Mouse (Mus musculus) lung, embryonic 16.5 days (tissue): ENCODE measurements around the gene Cacna2d3. TPM values are rescaled to one million over a fixed set of nuclear protein-coding genes. Genes with fewer than 3 reads are reported as not detected.

ENCODE experiments used
- ATAC-seq: fragments of 200-750 bp; cut with Nextera tagmentation; 2 replicates; pipeline ENCODE4 v1.8.0; 2017; ENCODE audit warnings: low read depth, mild to moderate bottlenecking, moderate library complexity
- H3K27ac ChIP-seq: fragments of 300-500 bp; sonication (generic); 2 replicates; pipeline ENCODE4 v1.5.1; 2014; ENCODE audit warnings: mild to moderate bottlenecking, control low read depth, low read length
- H3K27me3 ChIP-seq: fragments of 300-500 bp; sonication (generic); 2 replicates; pipeline ENCODE4 v1.6.1; 2014; ENCODE audit warnings: low read depth, low read length, mixed read lengths; ENCODE audit not compliant: control insufficient read depth, insufficient read depth
- H3K36me3 ChIP-seq: fragments of 300-500 bp; sonication (generic); 2 replicates; pipeline ENCODE4 v1.6.1; 2014; ENCODE audit warnings: low read length; ENCODE audit not compliant: control insufficient read depth, insufficient read depth
- H3K4me1 ChIP-seq: fragments of 300-500 bp; sonication (generic); replicated peaks from 2 replicates; pipeline ENCODE4 v1.6.1; 2014; ENCODE audit warnings: low read length, mixed read lengths; ENCODE audit not compliant: control insufficient read depth, insufficient read depth
- H3K4me2 ChIP-seq: fragments of 300-500 bp; sonication (generic); 2 replicates; pipeline ENCODE4 v1.6.1; 2014; ENCODE audit warnings: low read depth, low read length, control low read depth
- H3K4me3 ChIP-seq: fragments of 300-500 bp; sonication (generic); 2 replicates; pipeline ENCODE4 v1.5.1; 2014; ENCODE audit warnings: mild to moderate bottlenecking, low read length, control low read depth
- H3K9ac ChIP-seq: fragments of 300-500 bp; sonication (generic); 2 replicates; pipeline ENCODE4 v1.6.1; 2014; ENCODE audit warnings: low read length, control low read depth
- H3K9me3 ChIP-seq: fragments of 300-500 bp; sonication (generic); 2 replicates; pipeline ENCODE4 v1.6.1; 2016; ENCODE audit warnings: low read length; ENCODE audit not compliant: control insufficient read depth
- WGBS: fragments of 180-500 bp; shearing (Covaris S2); extraction: QIAGEN DNeasy Blood & Tissue Kit; methylation state at CpG from one replicate; pipeline ENCODE4 v1.1.7; 2014; 5-methylcytosine and 5-hydroxymethylcytosine counted together
- polyA plus RNA-seq: library from polyadenylated mRNA; unstranded; fragments of >200 nt; fragmentation: Nextera tagmentation; extraction: Ambion mirVana; gene quantifications from 2 replicates; pipeline ENCODE4 v1.2.1, GENCODE M21; 2015

The Cacna2d3 gene
- polyA plus RNA-seq, 1 experiment from 2014 or later: 0.98 TPM

DNA sequence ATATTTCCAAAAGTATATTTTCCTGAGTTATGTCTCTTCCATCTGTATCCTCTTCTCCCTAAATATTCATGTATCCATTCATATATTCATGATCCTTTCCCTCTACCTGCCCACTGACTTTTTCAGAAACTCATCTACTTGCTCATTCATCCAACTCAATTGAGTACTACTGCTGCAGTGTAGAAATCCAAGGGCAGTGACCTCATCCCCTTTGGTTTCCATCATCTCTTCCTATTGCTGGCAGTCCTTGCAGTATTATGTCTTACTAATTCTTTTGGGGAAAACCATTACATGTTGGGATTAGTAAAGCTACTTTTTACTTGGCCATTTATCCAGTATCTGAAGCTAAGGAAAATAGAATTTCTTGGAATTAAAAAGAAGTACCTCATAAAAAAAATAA is 447.8 kb downstream of the Cacna2d3 start:
- ATAC-seq: no peak
- Histone ChIP-seq H3K27me3 (no peaks in the 10 kb centered on the region), H3K36me3 (no peaks in the 10 kb centered on the region), H3K4me2 (no peak overlapping the region), H3K27ac (no peak overlapping the region), H3K4me1 (no peaks in the 10 kb centered on the region), H3K9ac (no peak overlapping the region), H3K4me3 (no peak overlapping the region), H3K9me3 (no peaks in the 10 kb centered on the region)

DNA sequence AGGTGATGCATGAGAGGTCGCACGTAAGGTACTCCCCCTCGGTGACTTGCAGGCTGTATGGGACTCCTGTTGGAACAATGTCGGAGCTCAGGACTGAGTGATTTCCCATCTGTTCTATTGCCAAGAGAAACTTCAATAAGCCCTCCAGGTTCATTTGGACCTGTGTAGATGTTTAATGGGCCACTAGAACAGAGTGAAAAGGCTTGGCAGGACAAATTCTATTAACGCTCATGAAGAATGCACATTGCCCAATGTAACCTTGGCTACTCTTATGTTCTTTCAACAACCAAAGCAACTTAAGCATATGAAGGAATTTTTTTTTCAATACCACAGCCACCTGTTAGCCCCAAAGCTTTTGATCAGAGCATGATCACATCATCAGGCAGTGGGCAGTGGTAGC is 451.1 kb downstream of the Cacna2d3 start:
- H3K27me3 ChIP-seq: no peaks in the 10 kb centered on the region
- ATAC-seq: no peak
- 91% methylated on average over 5 of the region's 5 CpGs for WGBS

DNA sequence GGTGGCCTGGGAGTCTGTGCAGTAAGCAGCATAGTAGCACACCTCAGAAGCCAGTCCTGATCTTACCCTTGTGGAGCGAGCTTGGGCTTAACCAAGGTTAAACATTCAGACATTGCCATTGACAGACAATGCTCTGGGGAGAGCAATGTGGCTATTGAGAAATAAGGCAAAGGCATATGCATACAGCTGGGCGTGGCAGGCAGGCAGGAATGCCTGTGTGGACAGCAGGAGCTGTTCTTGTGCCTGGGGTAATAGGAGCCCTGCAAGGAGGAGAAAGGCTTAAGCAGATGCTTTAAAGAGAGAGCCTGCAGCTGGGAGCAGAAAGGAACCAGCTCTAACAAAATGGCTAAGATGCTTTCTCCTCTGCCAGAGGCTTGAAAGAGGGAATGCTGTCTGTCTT is 451.8 kb downstream of the Cacna2d3 start:
- H3K27me3 ChIP-seq: no peaks in the 10 kb centered on the region
- H3K9ac ChIP-seq: no peak overlapping the region
- WGBS: 58% methylated on average over 2 of the region's 2 CpGs
- H3K27ac ChIP-seq: no peak overlapping the region
- no peak for ATAC-seq
- H3K4me3 ChIP-seq: no peak overlapping the region
- H3K36me3 ChIP-seq: no peaks in the 10 kb centered on the region
- no peaks in the 10 kb centered on the region for H3K9me3 ChIP-seq
- no peak overlapping the region for H3K4me2 ChIP-seq
- 0 out of 2 replicates have a peak, but pooled peaks cover 2% of the 10 kb centered on the region for H3K4me1 ChIP-seq

More for the DNA sequence above, 451.1 kb downstream of the Cacna2d3 start:
- no peak overlapping the region for H3K27ac ChIP-seq
- no peak overlapping the region for H3K4me3 ChIP-seq
- no peaks in the 10 kb centered on the region for H3K36me3 ChIP-seq
- H3K4me1 ChIP-seq: 0 out of 2 replicates have a peak, but pooled peaks cover 2% of the 10 kb centered on the region
- no peaks in the 10 kb centered on the region for H3K9me3 ChIP-seq
- no peak overlapping the region for H3K4me2 ChIP-seq
- H3K9ac ChIP-seq: no peak overlapping the region

DNA sequence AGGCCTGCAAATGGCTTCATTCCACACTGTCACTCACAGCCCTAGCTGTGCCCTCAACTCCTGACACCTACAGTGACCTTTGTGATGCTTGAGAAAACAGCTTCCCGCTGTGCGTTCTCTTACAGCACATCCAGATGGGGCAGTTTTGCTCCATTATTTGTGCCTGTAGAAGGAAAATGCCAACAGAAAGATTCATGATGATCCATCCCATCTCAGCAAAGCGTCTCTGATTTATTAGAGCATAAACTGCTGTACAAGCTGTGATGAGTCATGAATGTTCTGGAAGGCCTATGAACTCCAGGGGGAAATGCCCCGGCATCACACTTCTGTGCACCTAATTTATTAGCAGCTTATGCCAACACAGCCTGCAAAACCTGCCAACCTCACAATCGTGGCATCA is 453.1 kb downstream of the Cacna2d3 start:
- ATAC-seq: no peak

DNA sequence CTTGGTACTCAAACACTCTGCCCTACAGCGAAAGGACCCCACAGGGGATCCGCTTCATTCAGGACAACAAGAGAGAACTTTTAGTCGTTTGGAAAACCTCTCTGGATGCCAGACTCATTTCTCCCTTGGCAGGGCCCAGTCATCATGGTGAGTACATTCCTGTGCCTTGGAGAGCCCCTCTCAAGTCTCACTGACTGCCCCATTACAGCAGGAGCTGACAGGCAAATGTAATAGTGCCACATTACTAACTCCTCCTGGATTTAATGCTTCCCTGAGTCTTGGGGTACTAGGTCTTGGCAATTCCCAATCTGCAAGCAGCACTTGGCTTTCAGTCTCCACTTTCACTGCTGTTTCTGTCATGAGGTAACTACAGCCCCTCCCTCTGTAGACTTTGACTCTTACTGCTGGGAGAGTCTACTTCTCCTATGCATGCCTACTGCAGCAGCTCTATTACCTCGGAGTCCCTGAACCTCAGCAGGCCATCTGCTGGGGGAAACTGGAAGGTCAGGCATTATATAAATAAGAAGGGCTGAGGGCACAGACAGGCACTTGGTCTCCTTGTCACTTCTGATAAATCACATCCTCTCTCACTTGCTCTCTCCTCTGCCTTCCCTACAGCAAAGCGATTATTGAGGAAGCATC is 454.3 kb downstream of the Cacna2d3 start:
- Histone ChIP-seq H3K9ac (no peak overlapping the region), H3K27ac (no peak overlapping the region), H3K36me3 (no peaks in the 10 kb centered on the region), H3K4me3 (no peak overlapping the region), H3K27me3 (no peaks in the 10 kb centered on the region), H3K4me2 (no peak overlapping the region), H3K4me1 (0 out of 2 replicates have a peak, but pooled peaks cover 2% of the 10 kb centered on the region), H3K9me3 (no peaks in the 10 kb centered on the region)
- whole genome bisulfite sequencing: 45% methylated on average over 5 of the region's 5 CpGs
- ATAC-seq: no peak

More for the DNA sequence above, 453.1 kb downstream of the Cacna2d3 start:
- 29% methylated on average over 5 of the region's 5 CpGs for whole genome bisulfite sequencing
- H3K27ac ChIP-seq: no peak overlapping the region
- no peak overlapping the region for H3K9ac ChIP-seq
- no peak overlapping the region for H3K4me3 ChIP-seq
- H3K9me3 ChIP-seq: no peaks in the 10 kb centered on the region
- H3K4me1 ChIP-seq: 0 out of 2 replicates have a peak, but pooled peaks cover 2% of the 10 kb centered on the region
- no peaks in the 10 kb centered on the region for H3K36me3 ChIP-seq
- H3K4me2 ChIP-seq: no peak overlapping the region
- H3K27me3 ChIP-seq: no peaks in the 10 kb centered on the region

DNA sequence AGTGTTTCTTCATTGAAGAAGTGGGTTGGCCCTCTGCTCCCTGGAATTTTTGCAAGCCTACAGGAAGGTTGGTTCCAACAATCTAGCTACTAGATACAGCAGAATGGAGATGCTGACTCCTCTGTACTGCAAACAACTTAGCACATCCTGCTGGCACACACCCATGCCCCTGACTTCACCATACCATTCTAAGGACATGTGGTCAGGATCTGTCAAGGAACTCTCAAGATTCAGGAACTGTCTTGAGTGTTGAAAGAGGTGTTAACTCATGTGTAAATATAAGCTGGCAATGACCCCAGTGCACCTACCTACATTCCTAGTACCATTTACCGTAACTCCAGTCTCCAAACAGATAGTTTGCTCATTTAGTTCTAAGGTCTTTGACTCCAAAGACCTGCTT is 461.0 kb downstream of the Cacna2d3 start:
- Histone ChIP-seq H3K4me3 (no peak overlapping the region), H3K4me2 (no peak overlapping the region), H3K9me3 (no peaks in the 10 kb centered on the region), H3K27me3 (no peaks in the 10 kb centered on the region), H3K36me3 (no peaks in the 10 kb centered on the region), H3K4me1 (no peaks in the 10 kb centered on the region), H3K27ac (no peak overlapping the region), H3K9ac (no peak overlapping the region)
- 44% methylated on average over 1 of the region's 1 CpGs for WGBS
- ATAC-seq: no peak

DNA sequence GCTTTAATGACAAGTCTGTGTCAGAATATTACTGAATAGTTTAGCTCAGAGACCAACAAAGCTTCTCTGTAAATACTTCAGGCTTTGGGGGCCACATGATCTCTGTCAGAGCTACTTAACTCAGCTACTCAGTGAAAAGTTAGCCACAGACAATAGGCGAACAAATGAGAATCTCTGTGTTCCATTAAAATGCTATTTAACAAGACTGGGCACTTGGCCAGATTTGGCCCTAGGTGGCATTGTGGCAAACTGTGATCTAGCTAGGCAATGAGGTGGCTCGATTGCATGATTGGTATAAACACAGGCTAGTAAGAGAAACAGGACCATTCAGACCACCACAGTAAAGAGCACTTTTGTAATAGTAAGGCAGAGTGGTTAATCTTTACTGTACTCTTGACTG is 478.1 kb downstream of the Cacna2d3 start:
- H3K36me3 ChIP-seq: no peaks in the 10 kb centered on the region
- H3K9me3 ChIP-seq: no peaks in the 10 kb centered on the region
- ATAC-seq: no peak
- no peak overlapping the region for H3K4me3 ChIP-seq
- H3K27me3 ChIP-seq: no peaks in the 10 kb centered on the region
- WGBS: 69% methylated on average over 2 of the region's 2 CpGs
- no peaks in the 10 kb centered on the region for H3K4me1 ChIP-seq
- H3K27ac ChIP-seq: no peak overlapping the region
- H3K9ac ChIP-seq: no peak overlapping the region
- H3K4me2 ChIP-seq: no peak overlapping the region

DNA sequence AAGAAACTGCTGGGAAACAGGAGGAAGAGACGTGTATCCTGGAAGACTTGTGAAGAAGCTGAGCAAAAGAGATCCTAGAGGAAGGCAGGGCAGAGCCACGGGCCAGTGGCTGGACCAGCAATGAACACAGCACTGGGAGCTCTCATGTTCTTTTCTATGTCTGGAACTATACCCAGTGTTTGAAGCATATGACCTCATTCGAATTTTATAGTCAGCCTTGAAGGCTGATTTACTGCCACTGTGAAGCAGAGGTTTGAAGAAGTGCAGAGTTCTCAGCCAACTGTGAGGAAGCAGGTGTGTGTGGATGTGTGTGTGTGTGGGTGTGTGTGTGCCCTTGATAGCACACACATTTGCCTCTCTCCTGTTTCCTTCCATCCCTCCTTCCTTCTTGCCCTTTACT is 483.2 kb downstream of the Cacna2d3 start:
- no peak overlapping the region for H3K27ac ChIP-seq
- H3K4me3 ChIP-seq: no peak overlapping the region
- no peak for ATAC-seq
- no peaks in the 10 kb centered on the region for H3K4me1 ChIP-seq
- H3K9me3 ChIP-seq: no peaks in the 10 kb centered on the region
- no peaks in the 10 kb centered on the region for H3K27me3 ChIP-seq
- H3K36me3 ChIP-seq: no peaks in the 10 kb centered on the region
- no peak overlapping the region for H3K9ac ChIP-seq
- 69% methylated on average over 3 of the region's 3 CpGs for WGBS
- H3K4me2 ChIP-seq: no peak overlapping the region

DNA sequence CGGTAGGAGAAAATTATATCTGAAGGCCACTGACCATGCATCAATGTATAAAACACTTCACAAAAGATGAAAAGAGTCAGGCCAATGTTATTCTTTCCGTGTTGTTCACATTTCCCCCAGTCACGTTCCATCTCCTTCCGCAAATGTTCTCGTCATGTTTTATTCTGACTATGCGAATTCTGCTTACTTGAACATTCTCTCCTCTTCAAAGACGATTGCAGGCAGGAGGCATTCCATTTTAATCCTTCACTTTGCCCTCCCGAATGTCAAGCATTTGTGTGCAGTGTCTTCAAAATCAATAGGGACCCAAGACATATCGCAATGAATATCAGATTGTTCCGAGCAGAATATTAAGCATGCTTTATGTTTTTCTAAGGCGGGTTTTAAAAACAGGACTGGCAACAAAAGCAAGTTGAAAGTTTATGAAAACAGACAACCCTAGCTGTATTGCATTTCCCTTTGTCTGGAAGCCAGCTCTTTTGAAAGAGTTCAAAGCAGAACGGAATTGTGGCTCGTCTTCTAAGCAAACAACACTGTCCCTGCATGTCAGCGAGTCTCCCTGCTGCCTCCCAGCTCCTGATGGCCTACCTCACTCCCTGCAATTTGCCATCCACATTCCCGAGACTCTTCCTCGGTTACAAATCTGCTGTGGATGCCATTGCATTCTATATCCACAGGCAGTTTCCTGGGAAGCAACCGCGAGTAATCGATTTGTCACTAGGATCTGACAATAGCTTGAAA is 492.5 kb downstream of the Cacna2d3 start:
- WGBS: 48% methylated on average over 19 of the region's 19 CpGs
- Histone ChIP-seq H3K9me3 (no peaks in the 10 kb centered on the region), H3K4me1 (no peaks in the 10 kb centered on the region), H3K4me3 (no peak overlapping the region), H3K27ac (no peak overlapping the region), H3K27me3 (no peaks in the 10 kb centered on the region), H3K9ac (no peak overlapping the region), H3K4me2 (no peak overlapping the region), H3K36me3 (no peaks in the 10 kb centered on the region)
- ATAC-seq: no peak; the same call in 1 of the 2 replicates
